Mouse (Mus musculus): ENCODE data around the gene Zbtb9. TPM values are rescaled to one million over a fixed set of nuclear protein-coding genes. Genes with fewer than 3 reads are reported as not detected.
A peak's percentile ranks its signal among the peaks of the same experiment; 100 is the strongest.
"Not testable (repeated sequence)": the region's sequence is repeated elsewhere in the genome, so short reads cannot be mapped to it uniquely, and the experiment has no call there.

The Zbtb9 gene
- polyA plus RNA-seq, 1 experiment from 2014 or later, result 16.9 TPM

DNA sequence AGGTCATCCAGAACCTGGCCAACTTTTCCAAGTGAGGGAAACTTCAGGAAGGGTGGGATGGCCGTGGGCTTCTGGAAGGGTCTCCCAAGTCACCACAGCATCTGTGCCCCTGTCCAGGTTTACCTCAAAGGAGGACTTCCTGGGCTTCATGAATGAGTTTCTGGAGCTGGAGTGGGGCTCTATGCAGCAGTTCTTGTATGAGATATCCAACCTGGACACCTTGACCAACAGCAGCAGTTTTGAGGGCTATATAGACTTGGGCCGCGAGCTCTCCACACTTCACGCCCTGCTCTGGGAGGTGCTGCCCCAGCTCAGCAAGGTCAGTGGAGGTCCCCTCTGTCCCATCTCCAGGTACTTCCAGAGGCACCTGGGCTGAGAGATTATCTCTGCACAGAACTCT, 13.2 kb upstream of the Zbtb9 start:
- 93% methylated on average over 4 of the region's 4 CpGs for WGBS
- no peak for ATAC-seq (ENCODE audit: borderline replicate concordance, extremely low read depth, low FRiP score, low TSS enrichment)
- Histone ChIP-seq H3K4me3 (no peak overlapping the region), H3K27ac (no peak overlapping the region), H3K9ac (no peak overlapping the region), H3K4me2 (no peak overlapping the region), H3K4me1 (no peaks in the 10 kb centered on the region), H3K27me3 (no peaks in the 10 kb centered on the region), H3K9me3 (no peaks in the 10 kb centered on the region), H3K36me3 (peaks cover 59% of the 10 kb centered on the region)

DNA sequence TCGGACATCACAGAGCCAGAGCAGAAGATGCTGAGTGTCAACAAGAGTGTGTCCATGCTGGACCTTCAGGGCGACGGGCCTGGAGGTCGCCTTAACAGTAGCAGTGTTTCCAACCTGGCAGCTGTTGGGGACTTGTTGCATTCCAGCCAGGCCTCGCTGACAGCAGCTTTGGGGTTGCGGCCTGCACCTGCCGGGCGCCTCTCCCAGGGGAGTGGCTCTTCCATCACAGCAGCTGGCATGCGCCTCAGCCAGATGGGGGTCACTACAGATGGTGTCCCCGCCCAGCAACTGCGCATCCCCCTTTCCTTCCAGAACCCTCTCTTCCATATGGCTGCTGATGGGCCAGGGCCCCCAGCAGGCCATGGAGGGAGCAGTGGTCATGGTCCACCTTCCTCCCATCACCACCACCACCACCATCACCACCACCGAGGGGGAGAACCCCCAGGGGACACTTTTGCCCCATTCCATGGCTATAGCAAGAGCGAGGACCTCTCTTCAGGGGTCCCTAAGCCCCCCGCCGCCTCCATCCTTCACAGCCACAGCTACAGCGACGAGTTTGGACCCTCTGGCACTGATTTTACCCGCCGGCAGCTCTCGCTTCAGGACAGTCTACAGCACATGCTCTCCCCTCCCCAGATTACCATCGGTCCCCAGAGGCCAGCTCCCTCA, 11.3 kb upstream of the Zbtb9 start:
- ATAC-seq (ENCODE audit: borderline replicate concordance, extremely low read depth, low FRiP score, low TSS enrichment), result no peak
- Histone ChIP-seq H3K4me3 (no peak overlapping the region), H3K27me3 (no peaks in the 10 kb centered on the region), H3K9ac (no peak overlapping the region), H3K36me3 (peaks cover 58% of the 10 kb centered on the region), H3K4me2 (no peak overlapping the region), H3K4me1 (no peaks in the 10 kb centered on the region), H3K27ac (no peak overlapping the region), H3K9me3 (no peaks in the 10 kb centered on the region)
- WGBS, result 88% methylated on average over 21 of the region's 21 CpGs

DNA sequence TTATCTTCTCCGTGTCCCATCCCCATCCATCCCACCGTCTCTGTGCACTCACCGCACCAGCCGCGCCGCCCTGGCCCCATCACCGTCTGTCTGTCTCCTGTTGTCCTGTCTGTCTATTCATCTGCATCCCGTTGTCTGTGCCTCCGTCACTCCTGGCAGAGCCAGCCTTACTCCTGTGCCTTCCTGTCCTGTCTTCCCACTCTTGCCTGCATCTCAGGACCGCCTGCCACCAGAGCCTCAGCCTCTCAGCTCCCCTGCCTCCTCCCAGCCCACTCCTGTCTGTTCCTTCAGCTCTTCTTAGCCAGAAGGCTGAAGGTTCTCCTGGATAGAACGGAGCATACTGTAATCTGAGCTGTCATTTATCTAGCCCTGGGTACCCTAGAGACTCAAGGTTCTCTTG, 6.0 kb upstream of the Zbtb9 start:
- WGBS, result 84% methylated on average over 11 of the region's 11 CpGs
- Histone ChIP-seq H3K27me3 (no peaks in the 10 kb centered on the region), H3K4me2 (no peak overlapping the region), H3K4me1 (peaks cover 11% of the 10 kb centered on the region), H3K36me3 (peaks cover 25% of the 10 kb centered on the region), H3K27ac (no peak overlapping the region), H3K9ac (no peak overlapping the region), H3K4me3 (no peak overlapping the region), H3K9me3 (no peaks in the 10 kb centered on the region)
- ATAC-seq (ENCODE audit: borderline replicate concordance, extremely low read depth, low FRiP score, low TSS enrichment), result no peak

DNA sequence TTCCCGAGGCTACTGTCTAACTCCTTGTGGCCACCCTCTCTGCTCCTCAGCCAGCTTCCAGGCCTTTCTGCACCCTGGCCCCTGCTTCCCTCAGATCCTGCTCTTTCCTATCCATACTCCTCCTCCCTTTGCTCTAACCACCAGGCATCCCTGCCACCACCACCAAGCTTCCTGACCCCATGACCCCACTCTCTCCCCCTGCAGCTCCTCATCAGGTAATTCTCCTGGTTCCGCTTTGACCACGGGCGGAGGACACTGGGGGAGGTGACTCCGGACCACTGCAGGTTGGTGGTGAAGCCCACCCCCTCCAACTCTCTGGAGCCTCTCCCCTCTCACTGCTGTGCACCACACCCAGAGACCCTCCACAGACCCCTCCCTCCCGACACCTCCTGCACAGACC, 5.5 kb upstream of the Zbtb9 start:
- Histone ChIP-seq H3K4me3 (no peak overlapping the region), H3K4me1 (peaks cover 12% of the 10 kb centered on the region), H3K27ac (no peak overlapping the region), H3K4me2 (no peak overlapping the region), H3K9ac (no peak overlapping the region), H3K9me3 (no peaks in the 10 kb centered on the region), H3K36me3 (peaks cover 22% of the 10 kb centered on the region), H3K27me3 (no peaks in the 10 kb centered on the region)
- WGBS, result 88% methylated on average over 6 of the region's 6 CpGs
- no peak for ATAC-seq (ENCODE audit: borderline replicate concordance, extremely low read depth, low FRiP score, low TSS enrichment)

DNA sequence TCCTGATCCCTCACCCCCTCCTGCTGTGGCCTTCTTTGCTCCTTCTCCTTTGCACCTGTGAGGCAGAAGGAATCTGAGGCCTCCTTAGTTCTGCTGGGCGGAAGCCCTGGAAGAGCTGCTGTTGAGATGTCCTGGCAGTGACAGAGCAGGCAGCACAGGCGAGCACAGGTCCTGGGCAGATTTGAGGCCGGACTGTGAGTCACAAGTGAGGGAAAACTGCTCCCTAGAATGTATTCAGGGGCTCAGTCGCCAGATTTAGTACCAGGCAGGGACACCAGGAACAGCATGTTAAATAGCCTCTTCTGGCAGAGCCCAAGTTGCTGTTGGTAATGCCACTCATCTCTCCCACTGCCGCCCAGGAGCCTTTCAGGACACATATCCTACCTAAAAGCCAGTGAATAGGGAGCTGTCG, 4.8 kb upstream of the Zbtb9 start:
- H3K9ac ChIP-seq, result no peak overlapping the region
- no peaks in the 10 kb centered on the region for H3K9me3 ChIP-seq
- ATAC-seq (ENCODE audit: borderline replicate concordance, extremely low read depth, low FRiP score, low TSS enrichment), result no peak
- H3K27ac ChIP-seq, result no peak overlapping the region
- H3K4me1 ChIP-seq, result peaks cover 12% of the 10 kb centered on the region
- no peak overlapping the region for H3K4me2 ChIP-seq
- H3K4me3 ChIP-seq, result no peak overlapping the region
- peaks cover 22% of the 10 kb centered on the region for H3K36me3 ChIP-seq
- H3K27me3 ChIP-seq, result no peaks in the 10 kb centered on the region
- 78% methylated on average over 6 of the region's 6 CpGs for WGBS

DNA sequence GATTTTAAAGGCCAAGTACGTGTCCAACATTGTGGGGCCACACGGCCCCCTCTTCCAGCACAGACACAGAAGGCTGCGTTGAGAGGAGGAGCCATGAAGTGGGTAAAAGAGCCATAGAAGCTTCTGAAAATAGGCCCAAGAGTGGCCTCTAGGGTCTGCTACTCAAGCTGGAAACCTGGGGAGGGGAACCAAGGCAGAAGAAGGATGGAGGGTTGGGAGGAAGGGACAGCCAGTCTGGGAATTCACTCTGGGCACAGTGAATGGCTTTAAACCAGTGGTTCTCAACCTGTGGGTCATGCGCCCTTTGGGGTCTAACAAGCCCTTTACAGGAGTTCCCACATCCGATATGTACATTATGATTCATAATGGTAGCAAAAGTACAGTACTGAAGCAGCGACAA, 3.7 kb upstream of the Zbtb9 start:
- no peak overlapping the region for H3K4me2 ChIP-seq
- no peak overlapping the region for H3K27ac ChIP-seq
- H3K36me3 ChIP-seq, result peaks cover 18% of the 10 kb centered on the region
- H3K4me1 ChIP-seq, result peaks cover 21% of the 10 kb centered on the region
- H3K4me3 ChIP-seq, result no peak overlapping the region
- no peaks in the 10 kb centered on the region for H3K27me3 ChIP-seq
- no peaks in the 10 kb centered on the region for H3K9me3 ChIP-seq
- H3K9ac ChIP-seq, result no peak overlapping the region
- ATAC-seq (ENCODE audit: borderline replicate concordance, extremely low read depth, low FRiP score, low TSS enrichment), result no peak
- WGBS, result 74% methylated on average over 6 of the region's 6 CpGs

DNA sequence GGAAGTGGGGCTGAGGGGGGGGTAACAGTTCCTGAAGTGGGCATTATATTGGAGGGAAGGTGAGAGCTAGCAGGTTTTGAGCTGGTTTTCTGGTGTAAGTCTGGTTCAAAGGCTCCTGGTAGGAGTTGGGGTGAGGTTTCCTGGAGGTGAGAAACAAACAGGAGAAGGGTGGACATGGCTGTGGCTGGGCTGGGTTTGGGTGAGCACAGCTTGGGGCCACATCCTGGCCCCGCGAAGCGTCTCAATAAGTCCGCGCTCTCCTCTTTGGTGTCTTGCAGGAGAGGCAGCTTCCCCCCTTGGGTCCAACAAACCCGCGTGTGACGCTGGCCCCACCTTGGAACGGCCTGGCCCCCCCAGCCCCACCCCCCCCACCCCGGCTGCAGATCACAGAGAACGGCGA, 2.7 kb upstream of the Zbtb9 start:
- no peak for ATAC-seq (ENCODE audit: borderline replicate concordance, extremely low read depth, low FRiP score, low TSS enrichment)
- 63% methylated on average over 9 of the region's 12 CpGs for WGBS
- Histone ChIP-seq H3K27me3 (no peaks in the 10 kb centered on the region), H3K4me1 (peaks cover 29% of the 10 kb centered on the region), H3K9me3 (no peaks in the 10 kb centered on the region), H3K27ac (no peak overlapping the region), H3K4me2 (no peak overlapping the region), H3K4me3 (no peak overlapping the region), H3K36me3 (peaks cover 19% of the 10 kb centered on the region), H3K9ac (no peak overlapping the region)

DNA sequence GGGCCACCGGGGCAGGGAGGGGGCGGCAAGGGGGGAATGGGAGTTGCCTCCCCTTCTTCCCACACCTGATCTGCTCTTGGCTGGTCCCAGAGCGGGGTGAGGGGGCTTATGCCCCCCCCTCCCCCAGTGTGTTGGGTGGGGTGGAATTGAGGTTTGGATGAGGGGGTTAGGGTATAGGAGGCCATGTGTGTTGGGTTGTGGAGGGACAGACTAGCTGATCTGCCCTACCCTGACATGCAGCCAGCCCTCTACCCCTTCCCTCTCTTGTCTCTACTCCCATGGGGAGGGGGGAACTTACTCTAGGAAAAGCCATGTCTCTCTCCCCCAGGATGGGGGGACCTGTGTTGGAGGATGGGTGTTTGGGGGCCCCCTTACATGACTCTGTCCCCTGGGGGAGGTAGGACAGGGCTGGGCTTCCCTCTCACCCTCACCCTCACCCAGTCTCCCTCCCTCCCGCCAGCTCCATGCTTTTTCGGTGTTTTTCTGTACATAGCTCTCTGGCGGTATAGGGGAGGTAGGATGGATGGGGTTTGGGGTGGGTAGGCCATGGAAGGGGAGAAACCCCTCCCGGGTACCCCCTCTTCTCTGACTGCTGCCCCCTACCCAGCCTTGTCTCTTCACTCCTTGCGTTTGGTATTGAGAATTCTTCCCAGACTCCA, 1.6 kb upstream of the Zbtb9 start:
- H3K36me3 ChIP-seq, result peaks cover 26% of the 10 kb centered on the region
- no peaks in the 10 kb centered on the region for H3K27me3 ChIP-seq
- peak overlapping the region; percentile 97 for H3K4me3 ChIP-seq
- 38% methylated on average over 7 of the region's 8 CpGs for WGBS
- peak overlapping the region; percentile 3; the same call in 1 of the 2 replicates for H3K9ac ChIP-seq
- H3K9me3 ChIP-seq, result no peaks in the 10 kb centered on the region
- peak overlapping the region; percentile 86 for H3K4me2 ChIP-seq
- peak overlapping the region; percentile 59; the same call in 1 of the 2 replicates for H3K27ac ChIP-seq
- ATAC-seq (ENCODE audit: borderline replicate concordance, extremely low read depth, low FRiP score, low TSS enrichment), result no peak; the same call in 1 of the 2 replicates
- H3K4me1 ChIP-seq, result peaks cover 39% of the 10 kb centered on the region

DNA sequence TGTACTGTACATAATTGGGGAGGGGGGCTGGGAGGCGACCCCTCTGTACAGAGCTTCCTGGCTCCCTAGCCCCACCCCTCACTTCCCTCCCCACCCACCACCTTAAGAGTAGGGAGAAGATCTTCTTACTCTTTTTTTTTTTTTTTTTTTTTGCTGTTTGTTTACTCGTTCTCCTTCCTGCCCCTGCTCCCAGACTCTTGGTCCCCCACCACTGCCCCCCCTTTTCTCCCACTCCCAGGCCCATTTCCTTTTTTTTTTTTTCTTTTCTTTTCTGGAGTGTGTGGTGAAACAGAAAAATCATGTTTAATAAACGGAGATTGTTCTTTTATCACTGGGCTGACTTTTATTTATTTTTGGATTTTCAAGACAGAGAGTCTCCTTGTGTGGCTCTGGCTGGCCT, 860 bp upstream of the Zbtb9 start:
- Histone ChIP-seq H3K9ac (peak overlapping the region; percentile 85), H3K27ac (peak overlapping the region; percentile 94), H3K4me2 (peak overlapping the region; percentile 86), H3K36me3 (peaks cover 26% of the 10 kb centered on the region), H3K4me1 (peaks cover 39% of the 10 kb centered on the region), H3K4me3 (peak overlapping the region; percentile 97), H3K27me3 (no peaks in the 10 kb centered on the region), H3K9me3 (no peaks in the 10 kb centered on the region)
- ATAC-seq (ENCODE audit: borderline replicate concordance, extremely low read depth, low FRiP score, low TSS enrichment), result no peak
- WGBS, result 0% methylated on average over 3 of the region's 3 CpGs

DNA sequence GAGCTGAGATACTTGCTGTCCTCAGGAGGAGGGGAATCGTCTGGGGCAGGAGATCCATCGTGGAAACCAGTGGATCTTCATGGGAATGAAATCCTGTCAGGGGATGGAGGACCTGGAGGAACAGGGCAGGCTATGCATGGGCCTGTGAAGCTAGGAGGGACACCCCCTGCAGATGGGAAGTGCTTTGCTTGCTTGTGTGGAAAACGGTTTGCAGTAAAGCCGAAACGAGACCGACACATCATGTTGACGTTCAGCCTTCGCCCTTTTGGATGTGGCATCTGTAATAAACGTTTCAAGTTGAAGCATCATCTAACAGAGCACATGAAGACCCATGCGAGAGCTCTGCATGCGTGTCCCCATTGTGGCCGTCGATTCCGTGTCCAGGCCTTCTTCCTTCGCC, 1.6 kb downstream of the Zbtb9 start:
- Histone ChIP-seq H3K4me1 (peaks cover 39% of the 10 kb centered on the region), H3K36me3 (peaks cover 45% of the 10 kb centered on the region), H3K27me3 (no peaks in the 10 kb centered on the region), H3K27ac (no peak overlapping the region), H3K4me2 (peak overlapping the region; percentile 86), H3K9ac (no peak overlapping the region), H3K9me3 (no peaks in the 10 kb centered on the region), H3K4me3 (0 out of 2 replicates have a peak overlapping the region, but pooled peaks have one; percentile 3)
- ATAC-seq (ENCODE audit: borderline replicate concordance, extremely low read depth, low FRiP score, low TSS enrichment), result no peak
- WGBS, result 90% methylated on average over 15 of the region's 15 CpGs

DNA sequence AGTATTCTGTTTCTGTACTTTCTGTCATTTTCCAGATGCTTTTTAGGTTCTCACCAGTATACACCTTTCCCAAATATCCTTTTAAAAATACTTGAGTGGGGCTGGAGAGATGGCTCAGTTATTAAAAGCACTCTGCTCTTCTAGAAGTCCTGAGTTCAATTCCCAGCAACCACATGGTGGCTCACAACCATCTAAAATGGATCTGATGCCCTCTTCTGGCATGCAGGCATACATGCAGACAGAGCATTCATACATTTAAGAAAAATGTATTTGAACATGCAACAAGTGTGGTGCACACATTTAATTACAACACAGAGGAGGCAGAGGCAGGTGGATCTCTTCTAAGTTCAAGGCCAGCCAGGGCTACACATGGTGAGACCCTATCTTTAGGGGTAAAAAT, 2.4 kb downstream of the Zbtb9 start:
- no peak overlapping the region for H3K4me2 ChIP-seq
- H3K27ac ChIP-seq, result no peak overlapping the region
- H3K9ac ChIP-seq, result no peak overlapping the region
- ATAC-seq (ENCODE audit: borderline replicate concordance, extremely low read depth, low FRiP score, low TSS enrichment), result no peak
- H3K4me3 ChIP-seq, result no peak overlapping the region
- peaks cover 46% of the 10 kb centered on the region for H3K36me3 ChIP-seq
- H3K9me3 ChIP-seq, result no peaks in the 10 kb centered on the region
- H3K4me1 ChIP-seq, result peaks cover 39% of the 10 kb centered on the region
- no peaks in the 10 kb centered on the region for H3K27me3 ChIP-seq

DNA sequence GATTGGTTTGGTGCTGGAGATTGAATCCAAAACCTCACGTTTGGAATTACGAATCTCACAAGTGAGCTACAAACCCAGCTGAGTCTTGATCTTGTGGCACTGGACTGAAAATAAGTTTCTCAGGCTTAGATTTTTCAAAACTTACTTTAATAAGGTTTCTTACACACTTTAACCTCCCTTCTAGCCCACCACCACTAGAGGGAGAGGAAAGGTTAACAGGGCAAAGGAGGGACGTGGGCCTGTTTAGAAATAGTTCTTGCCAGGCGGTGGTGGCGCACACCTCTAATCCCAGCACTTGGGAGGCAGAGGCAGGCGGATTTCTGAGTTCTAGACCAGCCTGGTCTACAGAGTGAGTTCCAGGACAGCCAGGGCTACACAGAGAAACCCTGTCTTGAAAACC, 4.4 kb downstream of the Zbtb9 start:
- Histone ChIP-seq H3K4me1 (peaks cover 27% of the 10 kb centered on the region), H3K36me3 (peaks cover 46% of the 10 kb centered on the region)
- ATAC-seq (ENCODE audit: borderline replicate concordance, extremely low read depth, low FRiP score, low TSS enrichment); H3K27ac ChIP-seq; H3K9me3 ChIP-seq; H3K4me2 ChIP-seq; H3K27me3 ChIP-seq; H3K9ac ChIP-seq; H3K4me3 ChIP-seq: not testable (repeated sequence)
- WGBS, result 83% methylated on average over 6 of the region's 6 CpGs
